Mouse (Mus musculus): Measurements from ENCODE around the gene Rufy3. TPM values are rescaled to one million over a fixed set of nuclear protein-coding genes. Genes with fewer than 3 reads are reported as not detected.

Gene Rufy3
- polyA plus RNA-seq (2014; fragmentation: Illumina TruSeq; extraction: RNeasy Lipid Tissue Mini Kit (QIAGEN cat#74804); ENCODE audit: low read depth, low replicate concordance): 83.2 TPM

DNA sequence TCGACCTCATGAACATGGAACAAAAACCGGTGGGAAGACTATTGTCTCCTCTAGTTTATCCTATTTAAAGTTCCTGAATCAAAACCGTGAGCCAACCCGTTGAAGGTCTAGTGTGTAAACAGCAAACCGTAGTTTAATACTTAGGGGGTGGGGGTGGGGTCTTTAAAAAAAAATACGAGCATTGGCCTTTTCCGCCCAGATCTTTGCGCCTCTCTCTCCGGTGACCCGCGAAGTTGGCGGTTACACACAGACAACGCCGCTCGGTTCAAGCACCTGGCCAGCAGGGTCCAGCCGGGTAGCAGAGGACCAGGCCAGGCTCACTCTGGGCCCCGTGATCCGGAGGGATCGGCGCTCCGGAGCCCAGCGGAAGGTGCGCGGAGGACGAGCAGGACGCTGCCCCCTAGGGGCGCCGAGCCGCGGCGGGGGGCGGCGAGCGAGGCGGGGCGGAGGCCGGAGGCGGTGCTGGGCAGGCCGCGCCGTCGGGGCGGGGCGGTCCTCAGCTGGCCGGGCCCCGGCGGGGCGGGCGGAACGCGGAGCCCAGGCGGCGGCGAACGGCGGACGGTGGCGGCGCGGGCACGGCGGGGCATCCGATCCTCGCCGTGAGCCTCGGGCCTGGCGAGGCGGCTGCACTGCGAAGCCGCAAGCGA is at the start of gene Rufy3:
TSS of gene Rufy3 (plus strand) at position 540 of the 647 bp plus-strand sequence.

DNA sequence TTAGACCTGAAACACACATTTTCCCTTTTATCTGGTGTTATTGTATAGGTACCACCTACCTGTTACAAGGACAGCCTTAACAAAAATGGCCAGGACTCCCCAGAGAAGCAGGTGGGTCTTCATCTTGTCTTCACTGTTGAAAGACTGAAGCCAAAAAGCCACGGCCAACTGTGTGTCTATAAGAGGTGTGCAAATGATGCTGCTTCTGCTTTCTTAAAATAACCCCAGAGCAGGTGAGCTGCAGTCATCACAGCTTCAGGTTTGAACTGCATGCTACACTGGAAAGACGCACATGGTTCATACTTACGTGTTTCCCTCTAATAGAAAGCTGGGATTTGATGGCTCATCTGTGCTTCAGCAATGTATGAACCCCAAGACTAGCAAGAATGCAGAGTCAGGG is 37.2 kb upstream of the Rufy3 start, which contains the start of gene Jchain:
TSS of gene Jchain (minus strand) at position 235 of the 400 bp plus-strand sequence.

DNA sequence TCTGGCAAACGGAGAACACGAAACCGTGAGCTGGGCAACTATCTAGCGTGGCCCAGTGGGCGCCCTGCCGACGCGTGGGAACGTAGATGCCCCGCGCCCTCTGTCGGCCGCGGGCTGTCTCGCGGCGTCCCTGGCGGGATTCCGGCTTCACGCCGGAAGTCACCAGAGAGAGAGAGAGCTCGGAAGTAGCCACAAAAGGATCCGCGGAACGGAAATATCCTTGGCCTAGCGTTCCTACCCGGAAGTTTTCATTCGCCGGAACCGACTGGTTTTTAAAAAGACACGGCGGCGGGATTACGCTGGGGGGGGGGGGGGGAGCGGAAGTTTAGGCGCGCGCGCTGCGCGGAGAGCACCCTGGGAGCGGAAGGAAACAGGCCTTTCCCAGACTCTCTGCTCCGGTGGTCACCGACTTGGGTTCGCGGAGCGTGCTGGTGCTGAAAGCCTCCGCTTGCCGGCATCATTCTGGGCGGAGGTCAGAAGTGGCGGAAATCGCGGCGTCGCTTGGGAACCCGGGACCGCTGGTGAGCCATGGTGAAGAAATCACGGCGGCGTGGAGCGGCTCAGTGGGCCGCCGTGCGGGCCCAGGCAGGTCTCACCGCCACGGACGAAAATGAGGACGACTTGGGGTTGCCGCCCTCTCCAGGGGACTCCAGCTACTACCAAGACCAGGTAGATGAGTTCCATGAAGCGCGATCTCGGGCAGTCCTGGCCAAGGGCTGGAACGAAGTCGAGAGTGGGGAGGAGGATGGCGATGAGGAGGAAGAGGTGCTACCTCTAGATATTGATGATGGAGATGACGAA is 10.6 kb upstream of the Rufy3 start, which contains the start of gene Utp3:
TSS of gene Utp3 (plus strand) at position 377 of the 801 bp plus-strand sequence.

GRCm38 (mm10) chr5:88675443-88676387 is 110.9 kb downstream of the Rufy3 start, which contains the start of gene Grsf1:
TSS of gene Grsf1 (minus strand) at chr5:88676171.

Other genes starting within 250 kb of the Rufy3 start
- not detected for gene Prol1, start 247.7 kb upstream of the Rufy3 start, polyA plus RNA-seq (2014; fragmentation: Illumina TruSeq; extraction: RNeasy Lipid Tissue Mini Kit (QIAGEN cat#74804); ENCODE audit: low read depth, low replicate concordance)
- not detected for gene Amtn, start 188.9 kb upstream of the Rufy3 start, polyA plus RNA-seq (2014; fragmentation: Illumina TruSeq; extraction: RNeasy Lipid Tissue Mini Kit (QIAGEN cat#74804); ENCODE audit: low read depth, low replicate concordance)
- gene Ambn, start 109.0 kb upstream of the Rufy3 start, polyA plus RNA-seq (2014; fragmentation: Illumina TruSeq; extraction: RNeasy Lipid Tissue Mini Kit (QIAGEN cat#74804); ENCODE audit: low read depth, low replicate concordance): not detected
- not detected for gene Enam, start 77.1 kb upstream of the Rufy3 start, polyA plus RNA-seq (2014; fragmentation: Illumina TruSeq; extraction: RNeasy Lipid Tissue Mini Kit (QIAGEN cat#74804); ENCODE audit: low read depth, low replicate concordance)
- gene Jchain, start 37.1 kb upstream of the Rufy3 start, polyA plus RNA-seq (2014; fragmentation: Illumina TruSeq; extraction: RNeasy Lipid Tissue Mini Kit (QIAGEN cat#74804); ENCODE audit: low read depth, low replicate concordance): 4.3 TPM
- gene Utp3, start 10.6 kb upstream of the Rufy3 start, polyA plus RNA-seq (2014; fragmentation: Illumina TruSeq; extraction: RNeasy Lipid Tissue Mini Kit (QIAGEN cat#74804); ENCODE audit: low read depth, low replicate concordance): 56.9 TPM
- 447 TPM for gene Grsf1, start 111.1 kb downstream of the Rufy3 start, polyA plus RNA-seq (2014; fragmentation: Illumina TruSeq; extraction: RNeasy Lipid Tissue Mini Kit (QIAGEN cat#74804); ENCODE audit: low read depth, low replicate concordance)
- 110 TPM for gene Mob1b, start 155.8 kb downstream of the Rufy3 start, polyA plus RNA-seq (2014; fragmentation: Illumina TruSeq; extraction: RNeasy Lipid Tissue Mini Kit (QIAGEN cat#74804); ENCODE audit: low read depth, low replicate concordance)
- gene Dck, start 200.0 kb downstream of the Rufy3 start, polyA plus RNA-seq (2014; fragmentation: Illumina TruSeq; extraction: RNeasy Lipid Tissue Mini Kit (QIAGEN cat#74804); ENCODE audit: low read depth, low replicate concordance): 6.5 TPM

Measured in kidney, adult 10 weeks (tissue).